Mouse (Mus musculus): ENCODE results near the gene Trp53bp2. TPM values are rescaled to one million over a fixed set of nuclear protein-coding genes. Genes with fewer than 3 reads are reported as not detected.
A peak's percentile ranks its signal among the peaks of the same experiment; 100 is the strongest.

Trp53bp2 gene
- total and polyA plus RNA-seq, 3 experiments: 2.6 to 15.1 TPM; not detected in 1

DNA sequence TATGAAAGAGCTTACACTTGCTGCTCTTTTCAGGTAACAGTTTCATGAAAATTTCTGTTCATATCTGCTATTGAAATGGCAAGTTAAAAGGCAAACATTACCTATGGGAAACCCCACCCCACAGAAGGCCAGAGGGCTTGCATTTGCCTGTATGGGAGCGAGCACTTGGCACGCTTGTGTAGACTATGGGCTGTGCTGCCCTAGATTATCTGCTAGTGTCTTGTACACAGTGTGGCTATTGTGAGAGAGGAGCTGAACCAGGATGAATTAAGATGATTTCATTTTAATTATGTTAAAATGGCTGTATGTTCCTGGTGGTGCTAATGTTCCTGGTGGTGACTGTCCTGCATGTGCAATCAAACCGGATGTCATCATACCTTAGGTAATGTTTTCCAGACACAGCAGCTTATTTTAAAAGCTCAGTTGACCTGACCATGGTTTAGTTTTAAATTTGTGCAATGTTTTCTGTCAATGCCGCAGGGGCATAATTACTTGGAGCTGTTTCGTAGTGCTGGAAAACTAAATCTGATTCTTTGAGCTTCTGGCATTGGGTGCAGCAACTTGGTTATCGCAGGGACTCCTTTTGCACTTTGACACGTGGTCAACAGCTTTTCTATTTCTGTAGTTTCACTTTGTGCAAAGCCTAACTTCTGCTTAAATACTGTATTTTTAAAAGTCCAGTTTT, 3.8 kb downstream of the Trp53bp2 start:
- H3K9ac ChIP-seq (ENCODE audit: control insufficient read depth, low read depth, low read length, poor library complexity, severe bottlenecking): peak overlapping the region; percentile 33; the same call in 1 of the 2 replicates
- DNase-seq (ENCODE audit: low read depth, low spot score): peak; percentile 38
- peaks cover 29% of the 10 kb centered on the region for H3K79me2 ChIP-seq (ENCODE audit: control insufficient read depth, insufficient read depth, low read length, poor library complexity)
- no peak overlapping the region for H3K27ac ChIP-seq (ENCODE audit: control insufficient read depth, low read depth, low read length)
- H3K36me3 ChIP-seq (ENCODE audit: control insufficient read depth in 1 of 2, insufficient read depth in 2 of 2, low read length in 2 of 2): peaks cover 0 to 19% of the 10 kb centered on the region in 2 experiments; a peak in 2 of 4 replicates
- peaks cover 8 to 13% of the 10 kb centered on the region in 2 experiments for H3K4me1 ChIP-seq (ENCODE audit: control insufficient read depth in 1 of 2, insufficient read depth in 2 of 2, low read length in 2 of 2)
- no peaks in the 10 kb centered on the region for H3K9me3 ChIP-seq (replicated peaks; ENCODE audit: insufficient read depth, low read length)
- H3K27me3 ChIP-seq (ENCODE audit: control insufficient read depth in 1 of 2, insufficient read depth in 2 of 2, low read length in 2 of 2): no peaks in the 10 kb centered on the region
- TF ChIP-seq HCFC1 (IDR thresholded peaks at IDR 0.05; ENCODE audit: low read depth, low read length): no peak
- TF ChIP-seq MXI1 (IDR thresholded peaks at IDR 0.05; ENCODE audit: low read depth, low read length): peak; percentile 66; the same call in 1 of the 2 replicates
- TF ChIP-seq KAT2A (conservative IDR thresholded peaks at IDR 0.05; ENCODE audit: low read depth, low read length): no peak
- no peak for TF ChIP-seq EP300 (IDR thresholded peaks at IDR 0.05; ENCODE audit: low read depth in 1 of 2, low read length in 2 of 2)
- TF ChIP-seq ELF1 (IDR thresholded peaks at IDR 0.05; ENCODE audit: low read depth, low read length): no peak
- TF ChIP-seq MYC (IDR thresholded peaks at IDR 0.05; ENCODE audit: low read depth, low read length): peak; percentile 62; the same call in 1 of the 2 replicates
- no peak for TF ChIP-seq USF2 (IDR thresholded peaks at IDR 0.05; ENCODE audit: borderline replicate concordance in 1 of 2, insufficient read depth in 1 of 2, low read depth in 1 of 2, low read length in 2 of 2)
- TF ChIP-seq UBTF (IDR thresholded peaks at IDR 0.05; ENCODE audit: borderline replicate concordance, insufficient read depth, low read depth, low read length): no peak
- no peak for TF ChIP-seq POLR2A (IDR thresholded peaks at IDR 0.05; ENCODE audit: control insufficient read depth in 1 of 2, insufficient read depth in 1 of 2, low read depth in 1 of 2, low read length in 2 of 2, poor library complexity in 1 of 2)
- TF ChIP-seq ETS1 (IDR thresholded peaks at IDR 0.05; ENCODE audit: low read depth, low read length): no peak
- TF ChIP-seq POLR2AphosphoS2 (IDR thresholded peaks at IDR 0.05; ENCODE audit: low read length): no peak
- no peak for TF ChIP-seq SIN3A (IDR thresholded peaks at IDR 0.05; ENCODE audit: low read length)
- TF ChIP-seq NRF1 (IDR thresholded peaks at IDR 0.05; ENCODE audit: insufficient read depth, low read depth, low read length, poor library complexity, severe bottlenecking): no peak
- TF ChIP-seq MAX (IDR thresholded peaks at IDR 0.05; ENCODE audit: low read length): peak; percentile 72; the same call in 1 of the 2 replicates
- no peak for TF ChIP-seq MEF2A (IDR thresholded peaks at IDR 0.05; ENCODE audit: extremely low read depth, insufficient replicate concordance, low read depth, low read length, poor library complexity, severe bottlenecking)
- TF ChIP-seq USF1 (IDR thresholded peaks at IDR 0.05; ENCODE audit: low read depth, low read length): peak; percentile 70
- no peak for TF ChIP-seq GATA1 (IDR thresholded peaks at IDR 0.05; ENCODE audit: low read depth, low read length)
- no peak for TF ChIP-seq CHD2 (IDR thresholded peaks at IDR 0.05; ENCODE audit: low read length)
- peak overlapping the region; percentile 0 to 52; a peak in 3 of 4 replicates for H3K4me3 ChIP-seq (ENCODE audit: control insufficient read depth in 1 of 2, insufficient read depth in 1 of 2, low read depth in 2 of 2, low read length in 2 of 2)

DNA sequence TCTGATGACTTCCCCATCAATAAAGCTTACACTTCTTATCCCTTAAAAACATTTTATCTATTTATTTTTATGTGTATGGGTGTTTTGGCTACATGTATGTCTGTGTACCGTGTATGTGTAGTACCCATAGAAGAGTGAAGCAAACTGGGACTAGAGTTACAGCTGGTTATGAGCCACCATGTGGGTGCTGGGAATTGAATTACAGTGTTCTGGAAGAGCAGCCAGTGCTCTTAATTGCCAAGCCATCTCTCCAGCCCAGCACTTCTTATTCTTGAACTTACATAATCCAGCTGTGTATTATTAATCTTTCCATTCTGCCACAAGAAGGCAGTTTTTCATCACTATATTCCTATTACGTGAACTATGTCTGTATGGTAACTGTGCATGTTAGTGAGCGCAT, 10.5 kb downstream of the Trp53bp2 start:
- Histone ChIP-seq H3K79me2 (ENCODE audit: control insufficient read depth, insufficient read depth, low read length, poor library complexity) (peaks cover 5% of the 10 kb centered on the region; the same call in 1 of the 2 replicates), H3K27me3 (ENCODE audit: control insufficient read depth in 1 of 2, insufficient read depth in 2 of 2, low read length in 2 of 2) (no peaks in the 10 kb centered on the region), H3K4me3 (ENCODE audit: control insufficient read depth in 1 of 2, insufficient read depth in 1 of 2, low read depth in 2 of 2, low read length in 2 of 2) (no peak overlapping the region), H3K9ac (ENCODE audit: control insufficient read depth, low read depth, low read length, poor library complexity, severe bottlenecking) (no peak overlapping the region), H3K36me3 (ENCODE audit: control insufficient read depth in 1 of 2, insufficient read depth in 2 of 2, low read length in 2 of 2) (no peaks in the 10 kb centered on the region), H3K9me3 (replicated peaks; ENCODE audit: insufficient read depth, low read length) (no peaks in the 10 kb centered on the region), H3K27ac (ENCODE audit: control insufficient read depth, low read depth, low read length) (no peak overlapping the region), H3K4me1 (ENCODE audit: control insufficient read depth in 1 of 2, insufficient read depth in 2 of 2, low read length in 2 of 2) (no peaks in the 10 kb centered on the region)
- TF ChIP-seq HCFC1 (IDR thresholded peaks at IDR 0.05; ENCODE audit: low read depth, low read length) (no peak), RAD21 (IDR thresholded peaks at IDR 0.05; ENCODE audit: low read depth, low read length) (no peak), KAT2A (conservative IDR thresholded peaks at IDR 0.05; ENCODE audit: low read depth, low read length) (no peak), TCF12 (IDR thresholded peaks at IDR 0.05; ENCODE audit: low read depth, low read length) (no peak), NRF1 (IDR thresholded peaks at IDR 0.05; ENCODE audit: insufficient read depth, low read depth, low read length, poor library complexity, severe bottlenecking) (no peak), ZKSCAN1 (IDR thresholded peaks at IDR 0.05; ENCODE audit: low read depth, low read length) (no peak), SMC3 (IDR thresholded peaks at IDR 0.05; ENCODE audit: low read depth, low read length) (no peak), USF1 (IDR thresholded peaks at IDR 0.05; ENCODE audit: low read depth, low read length) (no peak), POLR2A (IDR thresholded peaks at IDR 0.05; ENCODE audit: control insufficient read depth in 1 of 2, insufficient read depth in 1 of 2, low read depth in 1 of 2, low read length in 2 of 2, poor library complexity in 1 of 2) (no peak), MYC (IDR thresholded peaks at IDR 0.05; ENCODE audit: low read depth, low read length) (no peak), MYB (IDR thresholded peaks at IDR 0.05; ENCODE audit: low read depth, low read length) (no peak), MEF2A (IDR thresholded peaks at IDR 0.05; ENCODE audit: extremely low read depth, insufficient replicate concordance, low read depth, low read length, poor library complexity, severe bottlenecking) (no peak)
- DNase-seq (ENCODE audit: low read depth, low spot score): no peak
